Mouse (Mus musculus) G1E (cell line): Measurements from ENCODE around the gene Togaram2.

Experiments
- CTCF ChIP-seq: IDR thresholded peaks from 2 replicates; pipeline ENCODE4 v1.5.1; 2012; ENCODE audit warnings: low read depth, low read length, inconsistent platforms, mixed read lengths
- GATA1 ChIP-seq: IDR thresholded peaks from 2 replicates; pipeline ENCODE4 v1.6.1; 2012; ENCODE audit warnings: borderline replicate concordance, low read length, inconsistent platforms, mixed read lengths
- GATA2 ChIP-seq: IDR thresholded peaks from 2 replicates; pipeline ENCODE4 v1.6.1; 2012; ENCODE audit warnings: low read depth, low read length, inconsistent platforms, borderline replicate concordance

DNA sequence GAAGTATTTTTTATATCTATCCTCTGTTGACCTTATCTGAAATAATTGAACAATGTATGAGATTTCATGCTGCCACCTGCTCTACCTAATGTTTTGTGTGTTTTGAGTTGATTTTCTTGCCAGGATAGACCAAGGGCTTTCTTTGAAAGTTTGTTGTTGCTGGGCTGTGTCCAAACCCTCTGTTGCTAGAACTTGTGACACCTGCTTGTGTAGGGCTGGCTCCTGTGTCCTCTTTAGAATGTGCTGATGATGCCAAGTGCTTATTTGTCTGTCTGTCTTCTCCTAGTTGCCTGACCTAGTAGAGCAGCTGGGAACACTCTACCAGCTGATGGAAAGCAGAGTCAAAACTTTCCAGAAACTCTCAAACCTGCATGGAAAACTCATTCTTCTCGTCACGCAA lies 20.6 kb upstream of the Togaram2 start:
- no peak for TF ChIP-seq GATA2
- TF ChIP-seq CTCF, result no peak
- no peak for TF ChIP-seq GATA1
